Mouse (Mus musculus) ZHBTc4 (cell line): Measurements from ENCODE around the gene Plekho2.
A peak's percentile ranks its signal among the peaks of the same experiment; 100 is the strongest.

ENCODE experiments used
- DNase-seq: peaks from one replicate; pipeline ENCODE4 v3.0.0-alpha.2; 2011; ENCODE audit warnings: low read depth, low spot score

Gene Plekho2

GRCm38 (mm10) chr9:65579781-65580371 lies at the start of gene Plekho2:
Gene Plekho2 (minus strand): TSS chr9:65580040.
- DNase-seq: peak; percentile 98

- DNase-seq: peak; percentile 86
Measured at GRCm38 (mm10) chr9:65629025-65629766, 49.4 kb upstream of the Plekho2 start, which contains the start of gene Rbpms2. Gene Rbpms2 (plus strand): TSS chr9:65629648.

- DNase-seq: no peak
Measured at GRCm38 (mm10) chr9:65624266-65624665, 44.4 kb upstream of the Plekho2 start.

GRCm38 (mm10) chr9:65622826-65623225 lies 43.0 kb upstream of the Plekho2 start:
- no peak for DNase-seq

- DNase-seq: no peak
Measured at GRCm38 (mm10) chr9:65621666-65622065, 41.8 kb upstream of the Plekho2 start.

- DNase-seq: no peak
Measured at GRCm38 (mm10) chr9:65621196-65621595, 41.4 kb upstream of the Plekho2 start.

- DNase-seq: peak; percentile 82
Measured at GRCm38 (mm10) chr9:65619311-65619710, 39.5 kb upstream of the Plekho2 start.

GRCm38 (mm10) chr9:65613098-65613497 lies 33.3 kb upstream of the Plekho2 start:
- no peak for DNase-seq

- no peak for DNase-seq
Measured at GRCm38 (mm10) chr9:65611969-65612486, 32.2 kb upstream of the Plekho2 start.

GRCm38 (mm10) chr9:65607120-65607519 lies 27.3 kb upstream of the Plekho2 start:
- no peak for DNase-seq

GRCm38 (mm10) chr9:65606321-65607109 lies 26.7 kb upstream of the Plekho2 start:
- DNase-seq: peak; percentile 88

GRCm38 (mm10) chr9:65605471-65606136 lies 25.8 kb upstream of the Plekho2 start:
- peak; percentile 98 for DNase-seq

GRCm38 (mm10) chr9:65603401-65604102 lies 23.7 kb upstream of the Plekho2 start:
- peak; percentile 76 for DNase-seq

GRCm38 (mm10) chr9:65600951-65601350 lies 21.1 kb upstream of the Plekho2 start:
- peak; percentile 82 for DNase-seq

- DNase-seq: peak; percentile 87
Measured at GRCm38 (mm10) chr9:65598765-65599249, 19.0 kb upstream of the Plekho2 start.

- DNase-seq: peak; percentile 98
Measured at GRCm38 (mm10) chr9:65593596-65593995, 13.8 kb upstream of the Plekho2 start.

GRCm38 (mm10) chr9:65592721-65593120 lies 12.9 kb upstream of the Plekho2 start:
- DNase-seq: peak; percentile 75

GRCm38 (mm10) chr9:65589091-65589490 lies 9.3 kb upstream of the Plekho2 start:
- no peak for DNase-seq

GRCm38 (mm10) chr9:65587573-65588358 lies 7.9 kb upstream of the Plekho2 start:
- DNase-seq: peak; percentile 60

GRCm38 (mm10) chr9:65587270-65587572 lies 7.4 kb upstream of the Plekho2 start:
- no peak for DNase-seq
